Mouse (Mus musculus) liver, adult (tissue): ENCODE data around the gene Erfe.

Source experiments
- GATA4 ChIP-seq: IDR thresholded peaks from 2 replicates; pipeline ENCODE4 v1.6.1; 2014; ENCODE audit warnings: mild to moderate bottlenecking, low read length; ENCODE audit not compliant: insufficient replicate concordance

Erfe gene

GRCm38 (mm10) chr1:91412286-91413029, 46.2 kb downstream of the Erfe start:
- TF ChIP-seq GATA4: no peak

- TF ChIP-seq GATA4: no peak
These were observed 46.8 kb downstream of the Erfe start for GRCm38 (mm10) chr1:91413030-91413506.

- TF ChIP-seq GATA4: no peak
These were observed 47.3 kb downstream of the Erfe start for GRCm38 (mm10) chr1:91413536-91413897.

- TF ChIP-seq GATA4: no peak
These were observed 47.8 kb downstream of the Erfe start, which contains the start of gene Hes6 for GRCm38 (mm10) chr1:91413898-91414594. Gene Hes6, minus strand, starts transcription at chr1:91414038.

- no peak for TF ChIP-seq GATA4
These were observed 48.7 kb downstream of the Erfe start for GRCm38 (mm10) chr1:91414903-91415302.

- no peak for TF ChIP-seq GATA4
These were observed 49.1 kb downstream of the Erfe start for GRCm38 (mm10) chr1:91415311-91415710.

GRCm38 (mm10) chr1:91417991-91418390, 51.8 kb downstream of the Erfe start:
- TF ChIP-seq GATA4: no peak

GRCm38 (mm10) chr1:91419862-91420600, 53.8 kb downstream of the Erfe start:
- no peak for TF ChIP-seq GATA4

- no peak for TF ChIP-seq GATA4
These were observed 54.4 kb downstream of the Erfe start for GRCm38 (mm10) chr1:91420601-91421065.
